ENCODE assay signal across 21 mouse cellular contexts in genomic region chr1:136358841-136359360, GRCm38 (mm10).
"Had no signal": no experiment of that assay in that cellular context is flagged by ENCODE, and none has a peak within 500 bp of the region (broad histone marks: within the 10 kb centered on the region; RNA-seq: fewer than 3 reads in every experiment).

No protein-coding gene starts in this region.

- DNase-seq: layer of hippocampus, adult 9-11 months; liver; lung, adult 2 months; lung, postnatal 14 days; lung, postnatal 4 days; midbrain, embryonic 14.5 days; right cerebral cortex, adult 18-20 months; right cerebral cortex, postnatal 25 days; spleen, adult 18-20 months; thymus, postnatal 25 days had no signal

- H3K27ac ChIP-seq: layer of hippocampus, adult 2 months; limb, embryonic 10.5 days; limb, embryonic 13.5 days; liver, embryonic 12.5 days; liver, embryonic 15.5 days; neural tube, embryonic 12.5 days; neural tube, embryonic 15.5 days; stomach, embryonic 15.5 days had no signal

- H3K9ac ChIP-seq: limb, embryonic 13.5 days; liver, embryonic 12.5 days; liver, embryonic 15.5 days; neural tube, embryonic 12.5 days; neural tube, embryonic 15.5 days; stomach, embryonic 15.5 days had no signal

- H3K4me1 ChIP-seq: stomach, embryonic 15.5 days had no signal

- H3K27me3 ChIP-seq: limb, embryonic 13.5 days; liver, embryonic 15.5 days; neural tube, embryonic 12.5 days; neural tube, embryonic 15.5 days; stomach, embryonic 15.5 days had no signal

- H3K9me3 ChIP-seq: limb, embryonic 10.5 days; limb, embryonic 13.5 days; liver, embryonic 12.5 days; liver, embryonic 15.5 days; neural tube, embryonic 12.5 days; neural tube, embryonic 15.5 days; stomach, embryonic 15.5 days had no signal

- H3K4me3 ChIP-seq: layer of hippocampus, adult 2 months; limb, embryonic 10.5 days; limb, embryonic 13.5 days; liver, embryonic 12.5 days; liver, embryonic 15.5 days; neural tube, embryonic 12.5 days; neural tube, embryonic 15.5 days; stomach, embryonic 15.5 days had no signal

- ATAC-seq: inflammation-experienced regulatory T-cells, adult 6 months; intestine, embryonic 16.5 days; liver, embryonic 12.5 days had no signal

- H3K4me2 ChIP-seq: limb, embryonic 13.5 days; liver, embryonic 12.5 days; liver, embryonic 15.5 days; midbrain, embryonic 11.5 days; neural tube, embryonic 12.5 days; neural tube, embryonic 15.5 days; stomach, embryonic 15.5 days had no signal

- H3K36me3 ChIP-seq: limb, embryonic 10.5 days; limb, embryonic 13.5 days; liver, embryonic 12.5 days; liver, embryonic 15.5 days; neural tube, embryonic 12.5 days; neural tube, embryonic 15.5 days; stomach, embryonic 15.5 days had no signal
